Mouse (Mus musculus) brain, embryonic 14.5 days (tissue): ENCODE measurements around the gene Ung.

Experiments used
- CTCF ChIP-seq: fragments of 200-500 bp; IDR thresholded peaks from 2 replicates; pipeline ENCODE4 v1.5.1; 2012; ENCODE audit warnings: inconsistent platforms, mild to moderate bottlenecking, moderate library complexity, borderline replicate concordance; ENCODE audit not compliant: insufficient read depth, insufficient read length; ENCODE audit errors: extremely low read depth
- POLR2A ChIP-seq: fragments of 200-500 bp; IDR thresholded peaks from 2 replicates; pipeline ENCODE4 v1.6.1; 2012; ENCODE audit warnings: mild to moderate bottlenecking, inconsistent platforms, borderline replicate concordance; ENCODE audit not compliant: poor library complexity, insufficient read depth, insufficient read length, severe bottlenecking; ENCODE audit errors: extremely low read depth

GRCm38 (mm10) chr5:114175596-114176171, 45.5 kb downstream of the Ung start:
- TF ChIP-seq CTCF: no peak
- TF ChIP-seq POLR2A: no peak
